Mouse (Mus musculus) limb, embryonic 15.5 days (tissue): ENCODE measurements around the gene Atxn7l1. TPM values are rescaled to one million over a fixed set of nuclear protein-coding genes. Genes with fewer than 3 reads are reported as not detected.
A peak's percentile ranks its signal among the peaks of the same experiment; 100 is the strongest.

Experiments used
- ATAC-seq: fragments of 200-750 bp; cut with Nextera tagmentation; 2 replicates; pipeline ENCODE4 v1.8.0; 2017; ENCODE audit warnings: low read depth, moderate TSS enrichment; ENCODE audit not compliant: insufficient number of reproducible peaks, low FRiP score, low TSS enrichment
- H3K27ac ChIP-seq: fragments of 300-500 bp; sonication (generic); 2 replicates; pipeline ENCODE4 v1.5.1; 2015; ENCODE audit warnings: moderate library complexity, mild to moderate bottlenecking, inconsistent platforms
- H3K27me3 ChIP-seq: fragments of 300-500 bp; sonication (generic); 2 replicates; pipeline ENCODE4 v1.6.1; 2015; ENCODE audit warnings: inconsistent platforms
- H3K36me3 ChIP-seq: fragments of 300-500 bp; sonication (generic); 2 replicates; pipeline ENCODE4 v1.6.1; 2015; ENCODE audit warnings: inconsistent platforms
- H3K4me1 ChIP-seq: fragments of 300-500 bp; sonication (generic); 2 replicates; pipeline ENCODE4 v1.6.1; 2015; ENCODE audit warnings: inconsistent platforms
- H3K4me2 ChIP-seq: fragments of 300-500 bp; sonication (generic); 2 replicates; pipeline ENCODE4 v1.6.1; 2015; ENCODE audit warnings: mild to moderate bottlenecking, inconsistent platforms
- H3K4me3 ChIP-seq: fragments of 300-500 bp; sonication (generic); 2 replicates; pipeline ENCODE4 v1.5.1; 2015; ENCODE audit warnings: mild to moderate bottlenecking, inconsistent platforms
- H3K9ac ChIP-seq: fragments of 300-500 bp; sonication (generic); 2 replicates; pipeline ENCODE4 v1.6.1; 2015; ENCODE audit warnings: inconsistent platforms
- H3K9me3 ChIP-seq: fragments of 300-500 bp; sonication (generic); 2 replicates; pipeline ENCODE4 v1.6.1; 2016; ENCODE audit warnings: inconsistent platforms
- WGBS: fragments of 180-500 bp; shearing (Covaris S2); methylation state at CpG from one replicate; pipeline ENCODE4 v1.1.7; 2015; 5-methylcytosine and 5-hydroxymethylcytosine counted together
- polyA plus RNA-seq: library from polyadenylated mRNA; unstranded; fragments of >200 nt; fragmentation: Nextera tagmentation; extraction: Ambion mirVana; gene quantifications from 2 replicates; pipeline ENCODE4 v1.2.1, GENCODE M21; 2015

The Atxn7l1 gene
- polyA plus RNA-seq, 1 experiment from 2014 or later, result 10.9 TPM

GRCm38 (mm10) chr12:33360729-33361128 is 213.2 kb downstream of the Atxn7l1 start:
- ATAC-seq, result no peak
- 29% methylated on average over 6 of the region's 6 CpGs for WGBS
- Histone ChIP-seq H3K4me3 (no peak overlapping the region), H3K4me1 (peaks cover 11% of the 10 kb centered on the region), H3K9me3 (no peaks in the 10 kb centered on the region), H3K27ac (no peak overlapping the region), H3K36me3 (peaks cover 21% of the 10 kb centered on the region), H3K4me2 (no peak overlapping the region), H3K9ac (no peak overlapping the region), H3K27me3 (no peaks in the 10 kb centered on the region)

- Histone ChIP-seq H3K9ac (no peak overlapping the region), H3K27me3 (no peaks in the 10 kb centered on the region), H3K36me3 (peaks cover 29% of the 10 kb centered on the region), H3K27ac (no peak overlapping the region), H3K4me3 (no peak overlapping the region), H3K4me2 (no peak overlapping the region), H3K9me3 (no peaks in the 10 kb centered on the region), H3K4me1 (peaks cover 11% of the 10 kb centered on the region)
- no peak for ATAC-seq
- WGBS, result 81% methylated on average over 8 of the region's 8 CpGs
Observed at GRCm38 (mm10) chr12:33364511-33364910, 217.0 kb downstream of the Atxn7l1 start.

- peaks cover 29% of the 10 kb centered on the region for H3K36me3 ChIP-seq
- no peak overlapping the region for H3K27ac ChIP-seq
- ATAC-seq, result no peak
- no peak overlapping the region for H3K4me2 ChIP-seq
- no peak overlapping the region for H3K9ac ChIP-seq
- H3K9me3 ChIP-seq, result no peaks in the 10 kb centered on the region
- no peak overlapping the region for H3K4me3 ChIP-seq
- H3K4me1 ChIP-seq, result peaks cover 9% of the 10 kb centered on the region
- 91% methylated on average over 8 of the region's 8 CpGs for WGBS
- no peaks in the 10 kb centered on the region for H3K27me3 ChIP-seq
Observed at GRCm38 (mm10) chr12:33365133-33365532, 217.6 kb downstream of the Atxn7l1 start.

- ATAC-seq, result no peak
- no peaks in the 10 kb centered on the region for H3K27me3 ChIP-seq
- no peak overlapping the region for H3K27ac ChIP-seq
- H3K4me3 ChIP-seq, result no peak overlapping the region
- H3K4me2 ChIP-seq, result no peak overlapping the region
- peaks cover 26% of the 10 kb centered on the region for H3K36me3 ChIP-seq
- no peak overlapping the region for H3K9ac ChIP-seq
- 81% methylated on average over 3 of the region's 3 CpGs for WGBS
- H3K9me3 ChIP-seq, result no peaks in the 10 kb centered on the region
- peaks cover under 1% of the 10 kb centered on the region; the same call in 1 of the 2 replicates for H3K4me1 ChIP-seq
Observed at GRCm38 (mm10) chr12:33369555-33369954, 222.1 kb downstream of the Atxn7l1 start.

- Histone ChIP-seq H3K9ac (no peak overlapping the region), H3K4me2 (peak overlapping the region; percentile 43), H3K36me3 (no peaks in the 10 kb centered on the region), H3K4me1 (peaks cover 4% of the 10 kb centered on the region; the same call in 1 of the 2 replicates), H3K9me3 (no peaks in the 10 kb centered on the region), H3K4me3 (peak overlapping the region; percentile 28), H3K27ac (no peak overlapping the region), H3K27me3 (no peaks in the 10 kb centered on the region)
- WGBS, result 22% methylated on average over 22 of the region's 22 CpGs
- ATAC-seq, result peak; percentile 75; the same call in 1 of the 2 replicates
Observed at GRCm38 (mm10) chr12:33379624-33380445, 232.3 kb downstream of the Atxn7l1 start.

- no peak overlapping the region for H3K27ac ChIP-seq
- H3K4me3 ChIP-seq, result no peak overlapping the region
Observed at GRCm38 (mm10) chr12:33388842-33389241, 241.3 kb downstream of the Atxn7l1 start.

GRCm38 (mm10) chr12:33390844-33391560 is 243.5 kb downstream of the Atxn7l1 start:
- H3K9me3 ChIP-seq, result no peaks in the 10 kb centered on the region
- WGBS, result 45% methylated on average over 2 of the region's 2 CpGs
- peaks cover 7% of the 10 kb centered on the region; the same call in 1 of the 2 replicates for H3K27me3 ChIP-seq
- no peak for ATAC-seq
- H3K36me3 ChIP-seq, result no peaks in the 10 kb centered on the region
- no peak overlapping the region for H3K27ac ChIP-seq
- peaks cover 7% of the 10 kb centered on the region; the same call in 1 of the 2 replicates for H3K4me1 ChIP-seq
- H3K4me2 ChIP-seq, result no peak overlapping the region
- no peak overlapping the region for H3K9ac ChIP-seq
- H3K4me3 ChIP-seq, result no peak overlapping the region

More at GRCm38 (mm10) chr12:33388842-33389241, 241.3 kb downstream of the Atxn7l1 start:
- H3K4me2 ChIP-seq, result no peak overlapping the region
- no peaks in the 10 kb centered on the region for H3K9me3 ChIP-seq
- no peaks in the 10 kb centered on the region for H3K36me3 ChIP-seq
- WGBS, result 10% methylated on average over 5 of the region's 5 CpGs
- H3K9ac ChIP-seq, result no peak overlapping the region
- H3K4me1 ChIP-seq, result 0 out of 2 replicates have a peak, but pooled peaks cover 2% of the 10 kb centered on the region
- H3K27me3 ChIP-seq, result peaks cover 7% of the 10 kb centered on the region; the same call in 1 of the 2 replicates
- ATAC-seq, result no peak; the same call in 1 of the 2 replicates

GRCm38 (mm10) chr12:33394804-33395623 is 247.5 kb downstream of the Atxn7l1 start, which contains the start of gene Efcab10:
Gene Efcab10 (plus strand): TSS chr12:33394854.
- peak within 1 kb of the TSS; percentile 44 for H3K4me2 ChIP-seq
- no peak within 1 kb of the TSS for H3K9ac ChIP-seq
- no peaks in the 10 kb centered on the region for H3K27me3 ChIP-seq
- H3K4me3 ChIP-seq, result peak within 1 kb of the TSS; percentile 25
- ATAC-seq, result no peak
- peaks cover 5% of the 10 kb centered on the region; the same call in 1 of the 2 replicates for H3K4me1 ChIP-seq
- H3K9me3 ChIP-seq, result no peaks in the 10 kb centered on the region
- no peaks in the 10 kb centered on the region for H3K36me3 ChIP-seq
- WGBS, result 15% methylated on average over 24 of the region's 24 CpGs
- no peak within 1 kb of the TSS for H3K27ac ChIP-seq

- Histone ChIP-seq H3K4me3 (no peak overlapping the region), H3K27ac (no peak overlapping the region), H3K9ac (no peak overlapping the region), H3K27me3 (no peaks in the 10 kb centered on the region), H3K4me2 (no peak overlapping the region), H3K36me3 (no peaks in the 10 kb centered on the region), H3K4me1 (no peaks in the 10 kb centered on the region), H3K9me3 (no peaks in the 10 kb centered on the region)
- WGBS, result 34% methylated on average over 7 of the region's 7 CpGs
- ATAC-seq, result no peak
Observed at GRCm38 (mm10) chr12:33403265-33403693, 255.8 kb downstream of the Atxn7l1 start.

- Histone ChIP-seq H3K9me3 (no peaks in the 10 kb centered on the region), H3K4me1 (no peaks in the 10 kb centered on the region), H3K4me3 (no peak overlapping the region), H3K9ac (no peak overlapping the region), H3K4me2 (no peak overlapping the region), H3K27ac (no peak overlapping the region), H3K27me3 (no peaks in the 10 kb centered on the region), H3K36me3 (no peaks in the 10 kb centered on the region)
- ATAC-seq, result no peak
- 74% methylated on average over 5 of the region's 5 CpGs for WGBS
Observed at GRCm38 (mm10) chr12:33404996-33405395, 257.5 kb downstream of the Atxn7l1 start.

- Histone ChIP-seq H3K9ac (no peak overlapping the region), H3K9me3 (no peaks in the 10 kb centered on the region), H3K27me3 (no peaks in the 10 kb centered on the region), H3K36me3 (no peaks in the 10 kb centered on the region), H3K27ac (no peak overlapping the region), H3K4me2 (no peak overlapping the region), H3K4me1 (no peaks in the 10 kb centered on the region), H3K4me3 (no peak overlapping the region)
- no peak for ATAC-seq
- WGBS, result 64% methylated on average over 6 of the region's 6 CpGs
Observed at GRCm38 (mm10) chr12:33405398-33406026, 258.0 kb downstream of the Atxn7l1 start.
